Mouse (Mus musculus): Measurements from ENCODE around the gene Nectin2.

Nectin2 gene

GRCm38 (mm10) chr7:19685374-19685773 is 64.9 kb downstream of the Nectin2 start:
- no peak for DNase-seq

DNA sequence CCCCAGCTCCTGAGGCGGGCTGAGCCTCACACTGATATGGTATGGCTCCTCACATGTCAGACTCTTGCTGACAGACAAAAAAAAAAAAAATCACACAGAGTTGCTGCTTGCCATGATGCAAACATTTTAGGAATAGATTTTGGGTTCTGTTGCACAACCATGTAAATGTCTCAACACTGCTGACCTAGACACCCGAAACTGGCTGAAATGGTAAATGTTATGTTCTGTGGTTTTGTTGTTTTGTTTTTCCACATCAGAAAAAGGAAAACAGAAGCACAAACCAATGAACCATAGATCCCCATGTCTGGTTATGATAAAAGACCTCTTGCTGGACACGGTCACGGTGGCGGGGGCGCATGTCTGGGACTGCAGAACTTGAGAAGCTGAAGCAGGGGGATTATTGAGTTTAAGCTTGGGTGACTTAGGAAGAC is 66.5 kb downstream of the Nectin2 start:
- no peak for DNase-seq

GRCm38 (mm10) chr7:19682979-19683378 is 67.3 kb downstream of the Nectin2 start:
- DNase-seq: no peak

DNA sequence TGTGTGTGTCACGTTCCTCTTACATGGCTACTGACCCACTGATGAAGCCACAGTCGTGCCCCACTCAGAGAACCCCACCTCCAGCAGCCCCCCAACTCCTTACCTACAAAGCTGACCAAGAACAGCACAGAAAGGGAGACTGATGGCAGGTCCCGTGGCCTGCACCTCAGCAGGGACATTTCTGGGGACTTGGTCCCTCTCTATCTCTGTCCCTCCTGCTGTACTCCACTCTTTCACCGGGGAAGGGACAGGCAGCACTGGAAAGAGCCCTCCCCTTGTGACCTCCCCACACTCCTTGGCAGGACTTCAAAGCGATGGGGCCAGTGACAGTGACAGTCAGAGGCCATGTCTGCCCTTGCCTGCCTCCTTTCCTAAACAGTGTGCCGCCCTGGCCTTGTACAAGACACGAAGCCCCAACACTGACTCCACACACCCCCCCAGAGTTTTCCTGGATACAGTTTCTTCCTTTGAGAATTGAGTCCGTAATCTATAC is 69.0 kb downstream of the Nectin2 start, which contains the start of the genes Gm44805 and Apoc4:
Gene Gm44805, minus strand, starts transcription at position 222 of the 493 bp plus-strand sequence.
Gene Apoc4, minus strand, starts transcription at position 278 of the 493 bp plus-strand sequence.
- no peak for DNase-seq

- DNase-seq: no peak
These were observed 69.6 kb downstream of the Nectin2 start for GRCm38 (mm10) chr7:19680702-19681101.

DNA sequence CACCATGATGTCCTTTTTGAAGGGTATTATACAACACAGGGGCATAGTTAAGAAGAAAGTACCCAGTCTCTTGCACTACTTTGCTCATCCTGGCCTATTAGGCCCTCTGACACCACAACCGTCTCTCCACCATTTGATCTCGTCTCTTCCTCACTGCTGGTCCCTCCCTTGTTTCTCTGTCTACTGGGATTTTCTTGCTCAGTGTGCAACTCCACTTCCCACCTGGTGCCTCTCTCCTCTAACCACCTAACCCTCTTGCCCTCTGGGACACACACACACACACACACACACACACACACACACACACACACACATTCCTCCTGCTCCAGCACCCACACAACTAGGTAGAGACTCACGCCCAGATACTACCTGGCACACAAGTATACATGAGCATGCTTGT is 71.4 kb downstream of the Nectin2 start:
- DNase-seq: no peak

DNA sequence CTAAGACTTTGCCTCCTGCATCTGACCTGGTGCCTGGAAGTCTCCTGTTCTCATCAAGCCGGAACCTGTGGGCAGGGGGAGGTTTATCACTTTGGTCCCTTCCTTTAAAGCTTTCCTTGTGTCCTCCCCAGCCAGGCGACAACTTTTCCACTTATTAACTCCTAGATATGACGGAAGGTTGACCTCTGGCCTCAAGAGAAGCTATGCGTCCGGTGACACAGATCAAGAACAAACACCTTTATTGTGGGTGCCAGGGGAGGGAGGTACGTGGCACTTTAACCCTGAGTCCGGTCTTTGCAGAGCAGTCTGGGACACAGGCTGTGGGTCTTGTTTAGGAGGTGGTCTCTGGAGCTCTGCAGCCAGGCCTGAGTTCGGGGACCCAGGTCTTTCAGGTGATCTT is 72.4 kb downstream of the Nectin2 start, which contains the start of gene Apoc2:
Gene Apoc2, minus strand, starts transcription at position 70 of the 400 bp plus-strand sequence.
- no peak for DNase-seq

GRCm38 (mm10) chr7:19676662-19677061 is 73.6 kb downstream of the Nectin2 start:
- DNase-seq: no peak

- no peak for DNase-seq
These were observed 74.5 kb downstream of the Nectin2 start for GRCm38 (mm10) chr7:19675824-19676223.

DNA sequence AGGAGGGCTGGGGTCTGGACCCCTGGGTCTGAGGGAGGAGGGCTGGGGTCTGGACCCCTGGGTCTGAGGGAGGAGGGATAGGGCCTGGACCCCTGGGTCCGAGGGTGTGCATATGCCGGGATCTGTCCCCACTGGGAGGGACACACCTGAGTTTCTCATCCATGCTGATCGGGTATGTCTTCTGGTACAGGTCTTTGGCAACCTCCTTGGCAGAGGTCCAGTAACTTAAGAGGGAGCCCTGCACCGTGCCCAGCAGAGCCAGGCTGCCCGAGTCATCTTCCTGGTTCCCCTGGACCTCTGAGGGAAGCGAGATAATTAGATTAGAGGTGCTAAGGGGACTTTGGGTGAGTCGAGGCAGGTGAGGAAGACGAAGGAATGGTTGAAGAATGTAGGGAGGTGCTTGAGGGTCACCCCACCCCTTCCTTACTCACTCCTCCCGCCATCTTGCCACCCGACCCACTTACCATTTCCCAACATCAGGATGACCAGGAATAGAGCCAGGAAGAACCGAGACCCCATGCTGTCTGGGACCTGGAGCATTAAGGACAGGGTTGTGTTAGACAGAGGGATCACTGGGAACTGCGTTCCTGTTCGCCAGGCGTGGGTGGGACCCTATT is 77.1 kb downstream of the Nectin2 start:
- no peak for DNase-seq

DNA sequence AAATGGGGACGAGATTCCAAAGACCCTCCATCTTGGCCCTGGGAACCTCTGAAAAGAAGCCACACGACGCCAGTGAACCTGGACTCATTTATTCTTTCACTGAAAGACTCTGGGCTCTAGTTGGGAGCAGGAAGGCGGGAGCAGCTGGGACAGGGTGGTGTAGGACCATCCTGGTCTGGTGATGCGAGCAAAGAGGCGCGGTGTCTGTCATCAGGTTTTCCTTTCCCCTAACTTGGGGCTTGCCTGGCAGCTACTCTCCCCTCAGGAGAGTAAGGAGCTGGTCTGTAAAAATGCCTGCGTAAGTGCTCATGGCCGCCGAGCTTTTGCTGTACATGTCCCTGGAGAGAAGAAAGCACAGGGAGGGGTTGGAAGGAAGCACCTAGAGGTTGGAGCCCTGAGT is 78.8 kb downstream of the Nectin2 start:
- DNase-seq: no peak

GRCm38 (mm10) chr7:19668947-19669721 is 81.1 kb downstream of the Nectin2 start:
- DNase-seq: peak; percentile 90

DNA sequence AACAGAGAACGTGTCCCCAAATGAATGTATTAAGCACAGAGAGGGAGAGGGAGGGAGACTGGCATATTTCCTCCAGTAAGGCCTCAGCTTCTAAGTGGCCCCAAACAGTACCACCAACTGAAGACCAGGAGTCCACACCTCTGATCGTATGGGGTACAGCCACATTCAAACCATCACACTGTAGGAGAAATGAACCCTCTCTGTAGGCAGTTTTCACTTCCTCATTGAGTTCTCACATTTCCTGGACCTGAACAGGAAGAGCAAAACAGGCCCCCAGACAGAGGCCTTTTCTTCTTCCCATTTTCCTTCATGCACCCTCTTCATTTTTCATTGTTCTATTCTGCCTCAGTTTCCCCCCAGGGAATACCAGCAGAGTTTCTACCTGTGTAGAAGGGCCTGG is 82.8 kb downstream of the Nectin2 start:
- DNase-seq: no peak

DNA sequence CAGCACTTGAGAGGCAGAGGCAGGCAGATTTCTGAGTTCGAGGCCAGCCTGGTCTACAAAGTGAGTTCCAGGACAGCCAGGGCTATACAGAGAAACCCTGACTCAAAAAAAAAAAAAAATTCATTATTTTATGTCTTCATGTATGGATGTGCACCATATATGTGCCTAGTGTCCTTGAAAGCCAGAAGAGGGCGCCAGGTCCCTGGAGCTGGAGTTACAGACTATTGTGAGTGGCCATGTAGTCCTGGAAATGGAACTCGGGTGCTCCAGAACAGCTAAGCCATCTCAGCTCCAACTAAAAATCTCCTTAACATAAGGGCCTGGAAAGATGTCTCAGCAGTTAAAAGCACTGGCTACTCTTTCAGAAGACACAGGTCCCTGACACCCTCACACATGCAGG is 83.5 kb downstream of the Nectin2 start:
- no peak for DNase-seq

Data from thymus, postnatal 25 days (tissue).